Mouse (Mus musculus) mouse embryonic stem cell (cell line): Measurements from ENCODE around the gene Slc12a7.

ENCODE experiments used
- in situ Hi-C, 2 experiments: fragments of 300-500 bp; cut with MboI; formaldehyde crosslinking; loops; 1 replicate in 1 of 2; 3 replicates in 1 of 2; pipeline ENCODE4 v1.14.3; 2019 to 2020; ENCODE audit warnings: low sequenced_read_pairs in 2 of 2, low pct_unique_long_range_greater_than_20kb in 1 of 2, mixed read lengths in 1 of 2; ENCODE audit not compliant: unreplicated experiment in 1 of 2

Slc12a7 gene

GRCm38 (mm10) chr13:73732742-73733700 is at the start of gene Slc12a7:
TSS of gene Slc12a7 (plus strand) at chr13:73733094.
- in situ Hi-C loops = no loop called here

- in situ Hi-C loops = no loop called here
Observed at GRCm38 (mm10) chr13:73683682-73684081, 49.2 kb upstream of the Slc12a7 start.

DNA sequence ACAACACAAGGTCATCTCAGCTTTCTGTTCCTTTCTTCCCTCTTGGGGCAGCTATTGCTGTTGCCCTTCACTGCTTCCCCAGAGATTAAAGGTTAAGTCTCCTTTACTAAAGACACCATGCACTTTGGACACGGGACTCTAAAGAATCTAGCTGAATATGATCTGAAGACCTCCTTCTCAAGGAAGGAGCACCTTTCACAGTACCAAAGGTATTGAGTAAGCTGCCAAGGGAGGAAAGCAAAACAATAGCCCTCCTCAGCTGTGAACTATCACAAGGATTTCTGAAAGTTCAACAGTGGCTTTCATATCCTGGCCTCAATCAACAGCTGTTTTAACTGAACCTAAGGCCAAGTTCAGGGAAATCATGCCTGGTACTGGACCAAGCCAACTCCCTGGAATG is 48.5 kb upstream of the Slc12a7 start:
- in situ Hi-C loops = no loop called here

DNA sequence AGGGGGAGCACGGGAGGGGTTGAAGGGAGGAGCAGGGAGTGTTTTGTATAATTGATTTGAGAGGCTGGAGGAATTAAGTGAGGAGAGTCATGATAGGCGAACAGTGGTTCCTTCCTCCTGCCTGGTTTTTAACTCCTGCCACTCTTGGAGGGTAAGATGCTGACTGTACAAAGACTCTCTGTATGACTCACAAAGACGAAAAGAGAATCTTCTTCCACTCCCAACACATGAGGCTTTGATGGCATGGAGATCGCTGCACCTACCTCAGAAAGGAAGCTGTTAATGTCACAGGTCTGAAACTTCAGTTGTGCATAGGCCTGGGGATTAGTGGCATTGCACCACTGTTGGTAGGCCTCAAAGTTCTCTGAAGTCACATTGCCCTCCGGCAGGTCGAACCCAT is 47.4 kb upstream of the Slc12a7 start:
- in situ Hi-C loops = loop anchor here in 1 of 2 experiments (5.0 kb wide), 1 partner anchor 38 kb away; no protein-coding TSS in a partner anchor

DNA sequence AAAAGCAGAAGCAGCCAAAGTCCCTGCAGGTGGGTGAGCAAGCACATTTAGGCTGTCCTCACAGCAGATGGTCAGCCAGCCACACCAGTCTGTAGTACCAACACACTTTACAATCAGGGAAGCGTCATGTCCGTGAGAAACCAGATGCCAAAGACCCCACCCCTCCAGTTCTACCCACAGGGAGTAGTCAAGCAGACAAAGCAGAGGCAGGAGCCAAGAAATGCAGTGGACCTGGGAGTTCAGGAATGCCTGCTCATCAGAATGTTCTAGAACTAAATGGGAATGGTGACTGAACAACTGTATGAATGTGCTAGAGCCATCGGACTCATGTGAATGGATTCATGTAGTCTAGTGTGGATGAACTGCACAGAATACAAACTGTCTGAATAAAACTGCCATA is 45.3 kb upstream of the Slc12a7 start:
- in situ Hi-C loops = loop anchor here in 1 of 2 experiments (5.0 kb wide), 1 partner anchor 40 kb away; no protein-coding TSS in a partner anchor

GRCm38 (mm10) chr13:73688934-73689333 is 44.0 kb upstream of the Slc12a7 start:
- in situ Hi-C loops = loop anchor here in 1 of 2 experiments (5.0 kb wide), 1 partner anchor 42 kb away; no protein-coding TSS in a partner anchor

DNA sequence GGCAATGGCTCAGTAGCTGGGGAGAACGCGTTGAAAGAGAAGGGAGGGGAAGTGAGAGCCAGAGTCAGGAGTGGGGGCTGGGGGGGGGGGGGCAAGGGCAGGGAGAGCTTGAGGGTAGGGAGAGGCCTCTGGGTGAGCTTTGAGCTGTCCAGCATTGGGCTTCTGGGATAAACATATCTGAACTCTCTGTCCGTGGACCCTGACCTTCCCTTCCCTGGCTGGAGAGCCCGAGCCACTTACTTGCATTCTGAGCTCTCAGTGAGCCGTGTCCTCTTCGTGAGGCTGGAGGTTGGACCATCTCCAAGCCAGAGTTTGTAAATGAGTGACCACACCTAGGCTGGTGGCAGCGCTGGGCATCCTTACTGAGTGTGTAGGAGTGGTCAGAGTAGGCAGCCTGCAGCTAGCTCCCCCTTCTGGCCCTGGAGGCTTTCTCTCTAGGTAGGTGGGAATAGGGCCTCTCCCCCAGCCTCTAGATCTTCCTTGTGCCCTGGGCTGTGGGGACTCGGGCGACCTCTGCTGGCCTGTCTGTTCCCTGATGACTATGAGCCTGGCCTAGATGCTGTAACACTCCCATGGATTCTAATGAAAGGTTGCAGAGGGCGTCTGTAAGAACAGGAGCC is 40.5 kb upstream of the Slc12a7 start:
- in situ Hi-C loops = loop anchor here in 1 of 2 experiments (10.0 kb wide), 1 partner anchor 268 kb away; no protein-coding TSS in a partner anchor

DNA sequence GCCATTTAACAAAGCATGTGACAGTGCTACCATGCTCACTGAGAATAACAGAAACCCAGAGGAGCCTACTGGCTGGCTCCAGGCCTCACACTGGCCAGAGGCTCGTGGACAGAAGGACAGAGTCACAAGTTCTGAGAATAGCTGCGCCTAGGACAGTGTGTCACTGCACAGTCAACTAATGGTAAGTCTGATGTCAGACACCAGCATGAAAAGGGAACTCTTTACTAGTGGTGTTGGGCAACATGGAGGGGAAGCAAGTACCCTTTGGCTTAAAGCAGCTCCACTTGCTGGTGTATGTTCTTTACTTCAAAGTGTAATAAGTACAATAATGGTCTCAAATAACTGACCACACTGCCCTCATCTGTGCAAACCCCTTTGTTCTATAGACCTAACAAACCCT is 39.6 kb upstream of the Slc12a7 start:
- in situ Hi-C loops = loop anchor here in 1 of 2 experiments (10.0 kb wide), 1 partner anchor 269 kb away; no protein-coding TSS in a partner anchor

- in situ Hi-C loops = loop anchor here in 1 of 2 experiments (10.0 kb wide), 1 partner anchor 270 kb away; no protein-coding TSS in a partner anchor
Observed at GRCm38 (mm10) chr13:73694972-73695371, 37.9 kb upstream of the Slc12a7 start.

DNA sequence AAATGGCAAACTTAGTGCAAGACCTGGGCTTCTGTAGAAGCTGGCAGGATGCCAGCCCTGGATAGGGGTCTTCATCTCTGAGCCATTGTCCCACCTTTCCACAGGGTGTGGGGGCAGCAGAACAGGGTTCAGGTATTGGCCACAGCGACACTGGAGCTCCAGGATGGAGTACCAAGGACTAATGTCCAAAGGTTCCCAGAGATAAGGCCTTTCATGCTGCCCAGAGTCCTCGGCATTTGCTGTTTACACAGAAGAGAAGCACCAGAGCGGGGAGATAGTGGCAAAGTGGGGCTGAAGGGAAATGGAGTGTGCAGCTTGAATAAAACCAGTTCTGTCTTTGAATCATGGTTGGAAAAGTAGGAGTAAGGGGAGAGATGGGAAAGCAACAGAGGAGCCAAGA is 36.4 kb upstream of the Slc12a7 start:
- in situ Hi-C loops = loop anchor here in 1 of 2 experiments (10.0 kb wide), 1 partner anchor 272 kb away; no protein-coding TSS in a partner anchor

GRCm38 (mm10) chr13:73699714-73700113 is 33.2 kb upstream of the Slc12a7 start:
- in situ Hi-C loops = loop anchor here in 1 of 2 experiments (10.0 to 25.0 kb wide), 2 partner anchors 275 to 588 kb away; partner anchors contain the start of gene Ahrr

- in situ Hi-C loops = loop anchor here in 1 of 2 experiments (25.0 kb wide), 1 partner anchor 587 kb away; the partner anchor contains the start of gene Ahrr
Observed at GRCm38 (mm10) chr13:73700554-73700953, 32.3 kb upstream of the Slc12a7 start.

- in situ Hi-C loops = loop anchor here in 1 of 2 experiments (25.0 kb wide), 1 partner anchor 586 kb away; the partner anchor contains the start of gene Ahrr
Observed at GRCm38 (mm10) chr13:73701161-73701883, 31.6 kb upstream of the Slc12a7 start.

- in situ Hi-C loops = loop anchor here in 1 of 2 experiments (25.0 kb wide), 1 partner anchor 585 kb away; the partner anchor contains the start of gene Ahrr
Observed at GRCm38 (mm10) chr13:73702776-73703175, 30.1 kb upstream of the Slc12a7 start.

GRCm38 (mm10) chr13:73703486-73703885 is 29.4 kb upstream of the Slc12a7 start:
- in situ Hi-C loops = loop anchor here in 1 of 2 experiments (25.0 kb wide), 1 partner anchor 584 kb away; the partner anchor contains the start of gene Ahrr

DNA sequence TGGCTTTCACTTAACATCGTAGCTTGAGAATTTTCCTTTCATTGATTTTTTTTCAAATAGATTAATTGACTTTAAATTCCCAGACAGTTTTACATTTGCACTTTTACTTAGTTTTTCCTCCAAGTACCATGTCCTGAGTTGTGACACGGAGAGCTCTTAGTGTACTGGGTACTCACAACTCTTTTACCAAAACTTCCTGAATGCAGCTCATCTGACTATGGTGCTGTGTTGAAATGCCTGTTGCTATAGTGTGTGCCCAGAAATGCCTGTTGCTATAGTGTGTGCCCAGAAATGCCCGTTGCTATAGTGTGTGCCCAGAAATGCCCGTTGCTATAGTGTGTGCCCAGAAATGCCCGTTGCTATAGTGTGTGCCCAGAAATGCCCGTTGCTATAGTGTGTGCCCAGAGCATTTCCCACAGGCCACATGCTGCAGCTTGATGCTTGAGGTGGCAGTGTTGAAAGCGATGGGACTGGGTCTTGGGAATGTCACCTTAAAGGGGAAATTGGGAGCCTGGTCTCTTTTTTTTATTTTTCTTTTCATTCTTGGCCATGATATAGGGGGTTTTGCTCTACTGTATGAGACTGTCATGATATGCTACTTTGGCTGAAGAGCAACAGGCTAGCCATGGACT is 28.1 kb upstream of the Slc12a7 start, which contains the start of gene Slc6a19:
TSS of gene Slc6a19 (minus strand) at position 172 of the 632 bp plus-strand sequence.
- in situ Hi-C loops = loop anchor here in 1 of 2 experiments (25.0 kb wide), 1 partner anchor 582 kb away; the partner anchor contains the start of gene Ahrr

- in situ Hi-C loops = loop anchor here in 1 of 2 experiments (25.0 kb wide), 1 partner anchor 578 kb away; the partner anchor contains the start of gene Ahrr
Observed at GRCm38 (mm10) chr13:73709491-73709890, 23.4 kb upstream of the Slc12a7 start.
